Mouse (Mus musculus) limb, embryonic 14.5 days (tissue): ENCODE measurements at regions not wholly inside any gene's neighbourhood (a gene's known extent, or its start where the extent isn't known, plus 50 kb on each side); places are given as distances from the start of the nearest gene placed in this dataset.

Source experiments
- ATAC-seq: fragments of 200-750 bp; cut with Nextera tagmentation; 2 replicates; pipeline ENCODE4 v1.8.0; 2017; ENCODE audit warnings: low read depth, moderate number of reproducible peaks, moderate TSS enrichment; ENCODE audit not compliant: low FRiP score
- DNase-seq: peaks from one replicate; pipeline ENCODE4 v3.0.0-alpha.2; 2015; ENCODE audit warnings: low spot score
- H3K27ac ChIP-seq: fragments of 300-500 bp; sonication (generic); replicated peaks from 2 replicates; pipeline ENCODE4 v1.5.1; 2014; ENCODE audit warnings: low read depth, mild to moderate bottlenecking, low read length, moderate library complexity, mixed read lengths
- H3K27me3 ChIP-seq: fragments of 300-500 bp; sonication (generic); 2 replicates; pipeline ENCODE4 v1.6.1; 2014; ENCODE audit warnings: low read length, mixed read lengths; ENCODE audit not compliant: control insufficient read depth, insufficient read depth
- H3K36me3 ChIP-seq: fragments of 300-500 bp; sonication (generic); 2 replicates; pipeline ENCODE4 v1.6.1; 2014; ENCODE audit warnings: mild to moderate bottlenecking, low read length, moderate library complexity, mixed read lengths; ENCODE audit not compliant: control insufficient read depth, insufficient read depth
- H3K4me1 ChIP-seq: fragments of 300-500 bp; sonication (generic); 2 replicates; pipeline ENCODE4 v1.6.1; 2014; ENCODE audit warnings: antibody characterized with exemption, low read length, mixed read lengths; ENCODE audit not compliant: control insufficient read depth, insufficient read depth
- H3K4me2 ChIP-seq: fragments of 300-500 bp; sonication (generic); replicated peaks from 2 replicates; pipeline ENCODE4 v1.6.1; 2014; ENCODE audit warnings: low read depth, mild to moderate bottlenecking, low read length, moderate library complexity; ENCODE audit not compliant: severe bottlenecking
- H3K4me3 ChIP-seq: fragments of 300-500 bp; sonication (generic); replicated peaks from 2 replicates; pipeline ENCODE4 v1.5.1; 2014; ENCODE audit warnings: low read length
- H3K9ac ChIP-seq: fragments of 300-500 bp; sonication (generic); 2 replicates; pipeline ENCODE4 v1.6.1; 2014; ENCODE audit warnings: mild to moderate bottlenecking, low read depth, low read length, moderate library complexity; ENCODE audit not compliant: severe bottlenecking
- H3K9me3 ChIP-seq: fragments of 300-500 bp; sonication (generic); 2 replicates; pipeline ENCODE4 v1.6.1; 2016; ENCODE audit warnings: low read length; ENCODE audit not compliant: control insufficient read depth
- POLR2A ChIP-seq: fragments of 200-500 bp; IDR thresholded peaks from 2 replicates; pipeline ENCODE4 v1.8.0; 2012; ENCODE audit warnings: inconsistent platforms, mild to moderate bottlenecking, moderate library complexity, borderline replicate concordance; ENCODE audit not compliant: insufficient read depth, insufficient read length; ENCODE audit errors: extremely low read depth
- WGBS: fragments of 180-500 bp; shearing (Covaris S2); extraction: QIAGEN DNeasy Blood & Tissue Kit; methylation state at CpG from one replicate; pipeline ENCODE4 v1.1.7; 2014; 5-methylcytosine and 5-hydroxymethylcytosine counted together

- H3K27ac ChIP-seq: no peak overlapping the region
- ATAC-seq: no peak
- H3K9me3 ChIP-seq: no peaks in the 10 kb centered on the region
- H3K4me2 ChIP-seq: no peak overlapping the region
- DNase-seq: no peak
- no peak overlapping the region for H3K4me3 ChIP-seq
- WGBS: 64% methylated on average over 7 of the region's 7 CpGs
- no peaks in the 10 kb centered on the region for H3K36me3 ChIP-seq
- H3K9ac ChIP-seq: no peak overlapping the region
- no peaks in the 10 kb centered on the region for H3K4me1 ChIP-seq
- no peaks in the 10 kb centered on the region for H3K27me3 ChIP-seq
- no peak for TF ChIP-seq POLR2A
These were observed 230.6 kb upstream of the Zic4 start for GRCm38 (mm10) chr9:91131415-91132255.

DNA sequence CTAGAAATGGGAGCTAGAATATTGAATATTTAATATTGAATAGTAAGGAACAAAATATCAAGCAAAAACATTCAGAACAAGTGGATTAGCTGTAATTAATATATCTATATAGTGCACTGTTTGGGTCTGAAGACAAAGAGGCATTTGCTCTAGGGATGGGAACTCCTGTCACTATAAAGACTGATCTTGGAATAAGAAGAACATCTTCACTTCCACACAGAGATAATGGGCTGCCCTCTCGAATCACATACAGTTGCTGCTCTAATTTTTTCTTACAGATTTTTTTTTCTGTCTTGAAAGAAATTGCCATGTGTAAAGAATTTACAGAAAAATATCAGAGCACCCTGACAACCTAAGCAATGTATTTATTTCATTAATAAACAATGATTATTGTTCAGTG is 229.7 kb upstream of the Zic4 start:
- ATAC-seq: no peak
- 74% methylated on average over 1 of the region's 1 CpGs for WGBS
- H3K4me1 ChIP-seq: no peaks in the 10 kb centered on the region
- no peak for DNase-seq
- no peak for TF ChIP-seq POLR2A
- no peaks in the 10 kb centered on the region for H3K9me3 ChIP-seq
- no peak overlapping the region for H3K4me2 ChIP-seq
- H3K4me3 ChIP-seq: no peak overlapping the region
- no peak overlapping the region for H3K27ac ChIP-seq
- H3K9ac ChIP-seq: no peak overlapping the region
- H3K36me3 ChIP-seq: no peaks in the 10 kb centered on the region
- no peaks in the 10 kb centered on the region for H3K27me3 ChIP-seq

DNA sequence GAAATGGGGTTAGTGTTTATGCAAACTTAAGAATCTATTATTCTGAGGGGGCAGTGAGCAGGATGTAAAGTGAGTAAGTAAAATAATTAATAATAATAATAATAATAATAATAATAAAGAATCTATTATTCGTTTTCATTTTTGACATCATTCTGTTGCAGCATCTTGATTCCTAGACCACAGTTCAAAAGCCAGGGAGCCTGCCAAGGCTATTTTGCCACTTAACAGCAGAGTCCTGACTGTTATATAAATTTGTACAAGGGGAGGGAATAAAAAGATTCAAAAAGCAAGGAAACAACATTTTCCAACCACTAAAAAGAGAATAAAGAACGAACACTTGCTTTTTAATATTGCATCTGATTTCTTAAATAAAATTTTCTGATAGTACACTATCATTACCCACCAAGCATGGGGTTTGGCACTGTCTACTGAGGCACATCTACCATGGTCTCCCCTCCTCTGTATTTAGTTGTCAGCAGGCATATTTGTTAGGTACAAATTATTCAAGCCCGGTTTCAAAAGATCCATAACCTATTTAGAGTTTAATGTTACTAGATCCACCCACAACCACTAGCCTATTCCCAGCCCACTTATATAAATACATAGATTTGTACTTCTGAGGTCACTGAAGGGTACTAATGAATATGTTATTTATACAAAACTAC is 228.8 kb upstream of the Zic4 start:
- Histone ChIP-seq H3K4me1 (no peaks in the 10 kb centered on the region), H3K36me3 (no peaks in the 10 kb centered on the region), H3K27ac (no peak overlapping the region), H3K27me3 (no peaks in the 10 kb centered on the region), H3K9me3 (no peaks in the 10 kb centered on the region), H3K9ac (no peak overlapping the region), H3K4me2 (no peak overlapping the region), H3K4me3 (no peak overlapping the region)
- ATAC-seq (no peak), DNase-seq (no peak)
- WGBS: 77% methylated on average over 3 of the region's 3 CpGs
- TF ChIP-seq POLR2A: no peak

DNA sequence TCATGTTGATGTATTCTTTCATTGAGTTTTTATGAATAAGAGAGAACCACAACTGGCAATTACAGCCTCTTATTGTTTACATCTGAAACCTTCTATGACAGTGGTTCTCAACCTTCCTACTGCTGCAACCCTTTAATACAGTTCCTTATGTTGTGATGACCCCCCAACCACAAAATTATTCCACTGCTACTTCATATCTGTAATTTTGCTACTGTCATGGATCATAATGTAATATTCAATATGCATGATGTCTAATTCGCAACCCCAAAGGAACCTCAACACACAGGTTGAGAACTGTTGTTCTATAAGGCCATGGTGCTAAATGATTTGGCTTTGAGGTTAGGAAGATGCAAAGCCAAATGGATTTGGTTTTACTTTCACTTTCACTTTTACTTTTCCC is 227.9 kb upstream of the Zic4 start:
- 88% methylated on average over 1 of the region's 1 CpGs for WGBS
- no peak for TF ChIP-seq POLR2A
- Histone ChIP-seq H3K36me3 (no peaks in the 10 kb centered on the region), H3K27ac (no peak overlapping the region), H3K9me3 (no peaks in the 10 kb centered on the region), H3K27me3 (no peaks in the 10 kb centered on the region), H3K9ac (no peak overlapping the region), H3K4me3 (no peak overlapping the region), H3K4me1 (no peaks in the 10 kb centered on the region), H3K4me2 (no peak overlapping the region)
- ATAC-seq (no peak), DNase-seq (no peak)

- no peak for TF ChIP-seq POLR2A
- H3K36me3 ChIP-seq: no peaks in the 10 kb centered on the region
- no peak for DNase-seq
- no peaks in the 10 kb centered on the region for H3K4me1 ChIP-seq
- H3K4me2 ChIP-seq: no peak overlapping the region
- no peaks in the 10 kb centered on the region for H3K27me3 ChIP-seq
- H3K27ac ChIP-seq: no peak overlapping the region
- ATAC-seq: no peak
- no peak overlapping the region for H3K9ac ChIP-seq
- WGBS: 67% methylated on average over 2 of the region's 2 CpGs
- H3K9me3 ChIP-seq: no peaks in the 10 kb centered on the region
- no peak overlapping the region for H3K4me3 ChIP-seq
These were observed 227.1 kb upstream of the Zic4 start for GRCm38 (mm10) chr9:91135107-91135506.
